Mouse (Mus musculus): ENCODE measurements around the gene Lrrn4. TPM values are rescaled to one million over a fixed set of nuclear protein-coding genes. Genes with fewer than 3 reads are reported as not detected.
A peak's percentile ranks its signal among the peaks of the same experiment; 100 is the strongest.

Gene Lrrn4
- polyA plus RNA-seq, 1 experiment: 0.86 TPM

DNA sequence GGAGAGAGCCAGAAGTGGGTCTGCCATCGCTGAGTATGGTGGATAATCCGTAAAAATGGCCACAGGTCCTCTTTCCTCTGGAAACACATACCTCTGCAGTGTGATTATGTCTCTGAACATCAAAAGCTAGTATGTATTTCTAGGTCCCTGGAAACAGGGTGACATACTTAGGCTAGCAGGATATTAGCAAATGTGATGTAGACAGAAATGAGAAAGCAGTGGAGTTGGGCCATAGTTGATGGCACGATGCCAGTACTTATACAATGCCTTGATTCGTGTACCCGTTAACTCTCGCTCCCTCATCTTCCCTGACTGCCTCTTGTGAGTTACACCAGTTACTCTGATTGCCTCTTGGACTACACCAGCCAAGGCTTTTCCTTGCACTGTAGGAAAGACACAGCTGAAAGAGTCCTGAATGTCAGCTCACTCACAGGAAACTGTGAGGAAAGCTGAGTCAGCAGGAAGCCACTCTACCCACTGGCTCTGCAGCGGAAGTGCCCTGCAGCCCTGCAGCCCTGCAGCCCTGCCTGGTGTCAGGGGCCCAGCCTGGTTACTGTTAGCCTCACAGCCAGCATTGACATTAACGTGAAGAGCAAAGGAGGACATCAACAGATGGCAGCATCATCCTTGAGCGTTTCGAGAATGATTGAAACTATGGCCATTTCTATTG lies 6.9 kb downstream of the Lrrn4 start:
- 73% methylated on average over 10 of the region's 10 CpGs for WGBS
- no peak for DNase-seq
- H3K4me1 ChIP-seq (ENCODE audit: control insufficient read depth, insufficient read depth, low read length): no peaks in the 10 kb centered on the region; the same call in 1 of the 2 replicates
- no peak overlapping the region for H3K27ac ChIP-seq (ENCODE audit: insufficient read depth, low read depth, low read length)
- H3K4me3 ChIP-seq (ENCODE audit: insufficient read depth, low read depth, low read length): no peak overlapping the region
- TF ChIP-seq POLR2A (IDR thresholded peaks at IDR 0.05; ENCODE audit: low read depth, low read length): no peak
- no peak for TF ChIP-seq CTCF (conservative IDR thresholded peaks at IDR 0.05; ENCODE audit: insufficient read depth, insufficient read length, low read depth, low read length)
- no peaks in the 10 kb centered on the region for H3K27me3 ChIP-seq (replicated peaks; ENCODE audit: control insufficient read depth, insufficient read depth, low read length)
- H3K36me3 ChIP-seq (ENCODE audit: control insufficient read depth, insufficient read depth, low read length): no peaks in the 10 kb centered on the region

DNA sequence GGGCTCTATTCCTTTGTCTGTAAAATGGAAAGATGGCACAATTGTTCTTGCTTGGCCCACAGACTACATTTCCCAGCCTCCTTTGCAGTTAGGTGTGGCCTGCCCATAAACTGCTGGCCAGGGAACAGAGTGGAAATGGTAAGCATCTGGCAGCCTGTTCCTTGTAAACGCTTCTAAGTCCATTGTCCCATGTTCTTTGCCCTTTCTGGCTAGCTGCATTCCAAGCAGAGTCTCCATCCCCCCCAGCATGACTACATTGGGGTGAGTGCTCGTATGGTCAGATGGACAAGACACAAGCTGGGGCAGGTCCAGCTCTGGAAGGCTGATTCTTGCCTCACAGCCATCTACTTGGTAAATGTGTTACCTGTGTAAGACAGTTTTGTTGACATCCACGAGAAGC lies 9.0 kb downstream of the Lrrn4 start:
- DNase-seq: peak; percentile 96
- no peak overlapping the region for H3K4me3 ChIP-seq (ENCODE audit: insufficient read depth, low read depth, low read length)

DNA sequence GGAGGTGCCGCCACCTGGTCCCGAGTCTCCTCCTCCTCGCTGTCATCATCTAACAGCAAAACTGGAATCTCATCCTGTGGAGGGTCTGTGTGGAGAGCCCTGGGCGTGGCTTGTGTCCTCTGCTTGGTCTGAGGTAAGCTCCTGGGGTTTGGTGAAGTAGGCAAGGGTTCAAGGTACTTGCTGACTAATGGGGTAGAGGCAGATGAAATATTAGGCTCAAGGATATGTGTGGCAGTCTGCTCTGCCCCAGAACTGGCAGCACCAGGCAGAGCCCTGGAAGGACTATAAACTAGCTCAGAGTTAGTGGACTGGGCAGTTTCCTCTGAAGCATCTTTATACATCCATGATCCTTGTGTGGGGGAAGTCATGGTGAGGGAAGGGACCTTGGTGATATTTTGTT lies 10.4 kb downstream of the Lrrn4 start:
- Histone ChIP-seq H3K27ac (ENCODE audit: insufficient read depth, low read depth, low read length) (no peak overlapping the region), H3K27me3 (replicated peaks; ENCODE audit: control insufficient read depth, insufficient read depth, low read length) (no peaks in the 10 kb centered on the region), H3K4me3 (ENCODE audit: insufficient read depth, low read depth, low read length) (no peak overlapping the region), H3K36me3 (ENCODE audit: control insufficient read depth, insufficient read depth, low read length) (peaks cover 2% of the 10 kb centered on the region; the same call in 1 of the 2 replicates), H3K4me1 (ENCODE audit: control insufficient read depth, insufficient read depth, low read length) (no peaks in the 10 kb centered on the region)
- WGBS: 82% methylated on average over 4 of the region's 4 CpGs
- no peak for TF ChIP-seq POLR2A (IDR thresholded peaks at IDR 0.05; ENCODE audit: low read depth, low read length)
- TF ChIP-seq CTCF (conservative IDR thresholded peaks at IDR 0.05; ENCODE audit: insufficient read depth, insufficient read length, low read depth, low read length): no peak
- no peak for DNase-seq

More for the DNA sequence above, 9.0 kb downstream of the Lrrn4 start:
- WGBS: 41% methylated on average over 3 of the region's 3 CpGs
- H3K27ac ChIP-seq (ENCODE audit: insufficient read depth, low read depth, low read length): no peak overlapping the region
- H3K27me3 ChIP-seq (replicated peaks; ENCODE audit: control insufficient read depth, insufficient read depth, low read length): no peaks in the 10 kb centered on the region
- no peaks in the 10 kb centered on the region for H3K36me3 ChIP-seq (ENCODE audit: control insufficient read depth, insufficient read depth, low read length)
- TF ChIP-seq POLR2A (IDR thresholded peaks at IDR 0.05; ENCODE audit: low read depth, low read length) (no peak), CTCF (conservative IDR thresholded peaks at IDR 0.05; ENCODE audit: insufficient read depth, insufficient read length, low read depth, low read length) (no peak)
- no peaks in the 10 kb centered on the region for H3K4me1 ChIP-seq (ENCODE audit: control insufficient read depth, insufficient read depth, low read length)

DNA sequence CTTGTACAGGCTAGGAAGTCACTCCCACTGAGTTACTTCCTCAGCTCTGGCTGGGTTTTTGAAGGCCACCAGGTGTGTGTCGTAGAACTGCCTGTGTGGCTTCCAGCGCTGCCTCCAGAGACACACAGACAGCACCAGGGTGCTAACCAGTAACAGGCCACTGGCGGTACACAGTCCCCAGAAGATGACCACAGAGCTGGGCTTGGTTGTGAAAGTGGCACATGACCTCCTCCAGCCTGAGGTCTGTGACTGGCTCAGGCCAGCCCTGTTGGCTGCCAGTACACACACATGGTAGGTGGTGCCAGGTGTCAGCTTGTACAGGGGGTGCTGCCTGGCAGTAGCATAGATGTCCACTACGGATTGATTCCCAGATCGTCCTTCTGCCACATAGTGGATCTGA lies 11.0 kb downstream of the Lrrn4 start:
- 84% methylated on average over 5 of the region's 5 CpGs for WGBS
- peaks cover 2% of the 10 kb centered on the region; the same call in 1 of the 2 replicates for H3K36me3 ChIP-seq (ENCODE audit: control insufficient read depth, insufficient read depth, low read length)
- H3K27me3 ChIP-seq (replicated peaks; ENCODE audit: control insufficient read depth, insufficient read depth, low read length): no peaks in the 10 kb centered on the region
- TF ChIP-seq POLR2A (IDR thresholded peaks at IDR 0.05; ENCODE audit: low read depth, low read length) (no peak), CTCF (conservative IDR thresholded peaks at IDR 0.05; ENCODE audit: insufficient read depth, insufficient read length, low read depth, low read length) (no peak)
- no peak overlapping the region for H3K27ac ChIP-seq (ENCODE audit: insufficient read depth, low read depth, low read length)
- no peaks in the 10 kb centered on the region for H3K4me1 ChIP-seq (ENCODE audit: control insufficient read depth, insufficient read depth, low read length)
- no peak overlapping the region for H3K4me3 ChIP-seq (ENCODE audit: insufficient read depth, low read depth, low read length)
- no peak for DNase-seq

DNA sequence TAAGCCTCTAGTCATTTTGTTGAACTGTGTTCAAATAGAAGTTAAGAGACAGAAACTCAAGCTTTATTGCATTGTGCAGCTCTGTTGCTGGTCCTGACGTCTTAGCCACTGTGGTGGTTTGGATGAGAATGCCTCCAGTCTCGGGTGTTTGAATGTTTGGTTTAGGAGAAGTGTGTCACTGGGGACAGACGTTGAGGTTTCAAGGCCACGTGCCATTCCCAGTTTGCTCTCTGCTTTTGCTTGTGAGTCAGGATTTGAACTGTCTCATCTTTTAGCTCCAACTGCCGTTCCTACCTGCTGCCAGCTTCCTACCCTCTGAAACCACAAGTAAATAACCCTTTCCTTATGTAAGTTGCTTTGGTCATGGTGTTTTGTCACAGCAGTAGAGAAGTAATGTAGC lies 13.2 kb downstream of the Lrrn4 start:
- 78% methylated on average over 5 of the region's 5 CpGs for WGBS
- no peak for DNase-seq

DNA sequence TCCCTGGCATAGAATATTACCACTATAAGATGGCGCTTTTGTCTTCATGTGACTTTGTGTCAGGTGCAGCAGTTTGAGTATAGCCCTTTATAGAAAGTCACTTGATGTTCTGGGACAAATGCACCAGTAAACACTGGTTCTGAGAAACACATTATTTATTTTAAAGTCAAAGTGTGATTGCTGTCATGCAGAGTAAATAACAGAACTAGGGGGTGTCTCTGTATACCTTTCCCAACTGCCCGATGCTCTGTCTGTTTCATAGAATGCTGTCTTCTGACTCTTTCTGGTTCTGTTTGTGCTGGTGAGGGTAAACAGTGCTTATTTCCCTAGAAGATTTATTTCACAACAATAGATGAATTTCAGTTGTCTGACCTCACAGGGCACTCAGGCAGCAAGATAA lies 17.4 kb downstream of the Lrrn4 start:
- H3K36me3 ChIP-seq (ENCODE audit: control insufficient read depth, insufficient read depth, low read length): peaks cover 2% of the 10 kb centered on the region
- TF ChIP-seq CTCF (conservative IDR thresholded peaks at IDR 0.05; ENCODE audit: insufficient read depth, insufficient read length, low read depth, low read length) (no peak), POLR2A (IDR thresholded peaks at IDR 0.05; ENCODE audit: low read depth, low read length) (no peak)
- H3K27ac ChIP-seq (ENCODE audit: insufficient read depth, low read depth, low read length): no peak overlapping the region
- H3K4me3 ChIP-seq (ENCODE audit: insufficient read depth, low read depth, low read length): no peak overlapping the region
- WGBS: 96% methylated on average over 2 of the region's 2 CpGs
- DNase-seq: no peak
- H3K27me3 ChIP-seq (replicated peaks; ENCODE audit: control insufficient read depth, insufficient read depth, low read length): no peaks in the 10 kb centered on the region
- H3K4me1 ChIP-seq (ENCODE audit: control insufficient read depth, insufficient read depth, low read length): no peaks in the 10 kb centered on the region

More for the DNA sequence above, 13.2 kb downstream of the Lrrn4 start:
- Histone ChIP-seq H3K36me3 (ENCODE audit: control insufficient read depth, insufficient read depth, low read length) (peaks cover 2% of the 10 kb centered on the region), H3K4me3 (ENCODE audit: insufficient read depth, low read depth, low read length) (no peak overlapping the region), H3K27me3 (replicated peaks; ENCODE audit: control insufficient read depth, insufficient read depth, low read length) (no peaks in the 10 kb centered on the region), H3K4me1 (ENCODE audit: control insufficient read depth, insufficient read depth, low read length) (no peaks in the 10 kb centered on the region), H3K27ac (ENCODE audit: insufficient read depth, low read depth, low read length) (no peak overlapping the region)
- TF ChIP-seq CTCF (conservative IDR thresholded peaks at IDR 0.05; ENCODE audit: insufficient read depth, insufficient read length, low read depth, low read length) (no peak), POLR2A (IDR thresholded peaks at IDR 0.05; ENCODE audit: low read depth, low read length) (no peak)

DNA sequence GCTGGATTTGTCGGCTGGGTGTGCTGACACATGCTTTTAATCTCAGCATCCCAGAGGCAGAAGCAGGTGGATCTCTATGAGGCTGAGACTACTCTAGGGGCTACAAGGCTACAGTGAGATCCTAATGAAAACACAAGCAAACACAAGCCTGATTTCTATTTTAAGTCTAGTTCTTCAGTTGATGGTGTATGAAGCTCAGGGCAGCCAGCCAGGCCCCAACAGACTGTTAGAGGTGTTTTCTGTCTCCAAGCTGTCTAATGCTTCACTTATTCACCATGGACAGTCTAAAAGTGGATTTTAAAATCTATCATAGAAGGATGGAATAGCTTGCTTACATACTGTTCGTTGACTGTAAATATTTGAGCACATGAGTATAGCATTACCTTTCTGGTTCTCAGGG lies 19.2 kb downstream of the Lrrn4 start:
- no peak for DNase-seq
- TF ChIP-seq POLR2A (IDR thresholded peaks at IDR 0.05; ENCODE audit: low read depth, low read length): no peak
- TF ChIP-seq CTCF (conservative IDR thresholded peaks at IDR 0.05; ENCODE audit: insufficient read depth, insufficient read length, low read depth, low read length): no peak
- no peak overlapping the region for H3K4me3 ChIP-seq (ENCODE audit: insufficient read depth, low read depth, low read length)
- peaks cover 2% of the 10 kb centered on the region for H3K36me3 ChIP-seq (ENCODE audit: control insufficient read depth, insufficient read depth, low read length)
- WGBS: 94% methylated on average over 2 of the region's 2 CpGs
- no peaks in the 10 kb centered on the region for H3K27me3 ChIP-seq (replicated peaks; ENCODE audit: control insufficient read depth, insufficient read depth, low read length)
- H3K27ac ChIP-seq (ENCODE audit: insufficient read depth, low read depth, low read length): no peak overlapping the region
- no peaks in the 10 kb centered on the region for H3K4me1 ChIP-seq (ENCODE audit: control insufficient read depth, insufficient read depth, low read length)
